Mouse (Mus musculus) neural tube, embryonic 12.5 days (tissue): ENCODE measurements around the gene Gng11. TPM values are rescaled to one million over a fixed set of nuclear protein-coding genes. Genes with fewer than 3 reads are reported as not detected.

ENCODE experiments used
- ATAC-seq: fragments of 200-750 bp; cut with Nextera tagmentation; 2 replicates; pipeline ENCODE4 v1.8.0; 2017; ENCODE audit warnings: low read depth, mild to moderate bottlenecking, moderate TSS enrichment, moderate library complexity; ENCODE audit not compliant: low FRiP score
- H3K27ac ChIP-seq: fragments of 300-500 bp; sonication (generic); 2 replicates; pipeline ENCODE4 v1.5.1; 2016
- H3K27me3 ChIP-seq: fragments of 300-500 bp; sonication (generic); replicated peaks from 2 replicates; pipeline ENCODE4 v1.6.1; 2016; ENCODE audit warnings: mild to moderate bottlenecking
- H3K36me3 ChIP-seq: fragments of 300-500 bp; sonication (generic); 2 replicates; pipeline ENCODE4 v1.6.1; 2016; ENCODE audit warnings: mild to moderate bottlenecking
- H3K4me1 ChIP-seq: fragments of 300-500 bp; sonication (generic); 2 replicates; pipeline ENCODE4 v1.6.1; 2016
- H3K4me2 ChIP-seq: fragments of 300-500 bp; sonication (generic); replicated peaks from 2 replicates; pipeline ENCODE4 v1.6.1; 2016; ENCODE audit warnings: mild to moderate bottlenecking
- H3K4me3 ChIP-seq: fragments of 300-500 bp; sonication (generic); 2 replicates; pipeline ENCODE4 v1.5.1; 2016
- H3K9ac ChIP-seq: fragments of 300-500 bp; sonication (generic); 2 replicates; pipeline ENCODE4 v1.6.1; 2016; ENCODE audit warnings: mild to moderate bottlenecking
- H3K9me3 ChIP-seq: fragments of 300-500 bp; sonication (generic); 2 replicates; pipeline ENCODE4 v1.6.1; 2016; ENCODE audit warnings: mild to moderate bottlenecking
- WGBS: fragments of 180-500 bp; shearing (Covaris S2); methylation state at CpG from one replicate; pipeline ENCODE4 v1.1.7; 2016; 5-methylcytosine and 5-hydroxymethylcytosine counted together
- polyA plus RNA-seq: library from polyadenylated mRNA; unstranded; fragments of >200 nt; fragmentation: Nextera tagmentation; extraction: Ambion mirVana; gene quantifications from 2 replicates; pipeline ENCODE4 v1.2.1, GENCODE M21; 2016

Gng11 gene
- polyA plus RNA-seq = 37.2 and 42.7 TPM in 2 replicates

GRCm38 (mm10) chr6:4003890-4004306 is at the start of gene Gng11:
TSS of gene Gng11 (plus strand) at chr6:4003904.
- no peaks in the 10 kb centered on the region for H3K36me3 ChIP-seq
- H3K4me1 ChIP-seq = peaks cover 6% of the 10 kb centered on the region; the same call in 1 of the 2 replicates
- 4% methylated on average over 19 of the region's 19 CpGs for WGBS
- H3K9ac ChIP-seq = peak within 1 kb of the TSS; percentile 51
- H3K4me3 ChIP-seq = peak within 1 kb of the TSS; percentile 36
- ATAC-seq = peak; percentile 79
- no peaks in the 10 kb centered on the region for H3K27me3 ChIP-seq
- no peak within 1 kb of the TSS for H3K27ac ChIP-seq
- H3K9me3 ChIP-seq = no peaks in the 10 kb centered on the region
- H3K4me2 ChIP-seq = peak within 1 kb of the TSS; percentile 64

- ATAC-seq = no peak
- H3K27me3 ChIP-seq = no peaks in the 10 kb centered on the region
Observed at GRCm38 (mm10) chr6:3954969-3955368, 48.7 kb upstream of the Gng11 start.

GRCm38 (mm10) chr6:3967676-3968626 is 35.8 kb upstream of the Gng11 start:
- Histone ChIP-seq H3K36me3 (no peaks in the 10 kb centered on the region), H3K9ac (no peak overlapping the region), H3K4me1 (no peaks in the 10 kb centered on the region), H3K4me3 (no peak overlapping the region; the same call in 1 of the 2 replicates), H3K4me2 (peak overlapping the region; percentile 44), H3K27me3 (no peaks in the 10 kb centered on the region), H3K9me3 (no peaks in the 10 kb centered on the region), H3K27ac (no peak overlapping the region)
- ATAC-seq = no peak
- WGBS = 30% methylated on average over 31 of the region's 31 CpGs

More at GRCm38 (mm10) chr6:3954969-3955368, 48.7 kb upstream of the Gng11 start:
- no peaks in the 10 kb centered on the region for H3K36me3 ChIP-seq
- H3K9me3 ChIP-seq = no peaks in the 10 kb centered on the region
- H3K4me1 ChIP-seq = no peaks in the 10 kb centered on the region
- WGBS = 44% methylated on average over 4 of the region's 4 CpGs
- no peak overlapping the region for H3K4me2 ChIP-seq
- H3K4me3 ChIP-seq = no peak overlapping the region
- no peak overlapping the region for H3K27ac ChIP-seq
- H3K9ac ChIP-seq = no peak overlapping the region

GRCm38 (mm10) chr6:3973679-3974078 is 30.0 kb upstream of the Gng11 start:
- Histone ChIP-seq H3K27me3 (no peaks in the 10 kb centered on the region), H3K36me3 (no peaks in the 10 kb centered on the region), H3K27ac (no peak overlapping the region), H3K4me2 (no peak overlapping the region), H3K4me3 (no peak overlapping the region), H3K9me3 (no peaks in the 10 kb centered on the region), H3K4me1 (no peaks in the 10 kb centered on the region), H3K9ac (no peak overlapping the region)
- no peak for ATAC-seq
- 80% methylated on average over 1 of the region's 1 CpGs for WGBS

- ATAC-seq = no peak
- Histone ChIP-seq H3K9ac (no peak overlapping the region), H3K4me3 (no peak overlapping the region), H3K4me2 (no peak overlapping the region), H3K4me1 (no peaks in the 10 kb centered on the region), H3K27ac (no peak overlapping the region), H3K36me3 (no peaks in the 10 kb centered on the region), H3K27me3 (no peaks in the 10 kb centered on the region), H3K9me3 (no peaks in the 10 kb centered on the region)
- 90% methylated on average over 5 of the region's 5 CpGs for WGBS
Observed at GRCm38 (mm10) chr6:3982661-3983284, 20.9 kb upstream of the Gng11 start.

- ATAC-seq = no peak
- 78% methylated on average over 3 of the region's 3 CpGs for WGBS
- H3K4me1 ChIP-seq = no peaks in the 10 kb centered on the region
- H3K27ac ChIP-seq = no peak within 1 kb of the TSS
- no peak within 1 kb of the TSS for H3K4me3 ChIP-seq
- no peaks in the 10 kb centered on the region for H3K36me3 ChIP-seq
- no peak within 1 kb of the TSS for H3K4me2 ChIP-seq
- no peaks in the 10 kb centered on the region for H3K9me3 ChIP-seq
- H3K9ac ChIP-seq = no peak within 1 kb of the TSS
- no peaks in the 10 kb centered on the region for H3K27me3 ChIP-seq
Observed at GRCm38 (mm10) chr6:3988750-3989149, 15.0 kb upstream of the Gng11 start, which contains the start of gene Tfpi2. TSS of gene Tfpi2 (minus strand) at chr6:3988919.

- Histone ChIP-seq H3K27ac (no peak within 1 kb of the TSS), H3K4me2 (no peak within 1 kb of the TSS), H3K4me3 (no peak within 1 kb of the TSS), H3K9ac (no peak within 1 kb of the TSS), H3K27me3 (no peaks in the 10 kb centered on the region), H3K36me3 (no peaks in the 10 kb centered on the region), H3K4me1 (no peaks in the 10 kb centered on the region), H3K9me3 (no peaks in the 10 kb centered on the region)
- 89% methylated on average over 6 of the region's 6 CpGs for WGBS
- ATAC-seq = no peak
Observed at GRCm38 (mm10) chr6:3993492-3993891, 10.2 kb upstream of the Gng11 start, which contains the start of gene Gngt1. TSS of gene Gngt1 (plus strand) at chr6:3993792.

- Histone ChIP-seq H3K9me3 (no peaks in the 10 kb centered on the region), H3K27ac (no peak overlapping the region), H3K4me2 (no peak overlapping the region), H3K4me1 (no peaks in the 10 kb centered on the region), H3K36me3 (no peaks in the 10 kb centered on the region), H3K4me3 (no peak overlapping the region), H3K27me3 (no peaks in the 10 kb centered on the region), H3K9ac (no peak overlapping the region)
- 78% methylated on average over 4 of the region's 4 CpGs for WGBS
- no peak for ATAC-seq
Observed at GRCm38 (mm10) chr6:3998089-3998488, 5.6 kb upstream of the Gng11 start.

- ATAC-seq = no peak
- no peaks in the 10 kb centered on the region for H3K36me3 ChIP-seq
- H3K4me1 ChIP-seq = peaks cover 6% of the 10 kb centered on the region; the same call in 1 of the 2 replicates
- 74% methylated on average over 6 of the region's 6 CpGs for WGBS
- no peak overlapping the region for H3K27ac ChIP-seq
- H3K27me3 ChIP-seq = no peaks in the 10 kb centered on the region
- H3K9ac ChIP-seq = no peak overlapping the region
- H3K4me3 ChIP-seq = no peak overlapping the region
- no peak overlapping the region for H3K4me2 ChIP-seq
- H3K9me3 ChIP-seq = no peaks in the 10 kb centered on the region
Observed at GRCm38 (mm10) chr6:3999296-3999695, 4.4 kb upstream of the Gng11 start.

GRCm38 (mm10) chr6:4000716-4001115 is 3.0 kb upstream of the Gng11 start:
- H3K27ac ChIP-seq = no peak overlapping the region
- ATAC-seq = no peak
- no peak overlapping the region for H3K4me2 ChIP-seq
- peaks cover 6% of the 10 kb centered on the region; the same call in 1 of the 2 replicates for H3K4me1 ChIP-seq
- H3K27me3 ChIP-seq = no peaks in the 10 kb centered on the region
- 92% methylated on average over 3 of the region's 3 CpGs for whole genome bisulfite sequencing
- H3K9ac ChIP-seq = no peak overlapping the region
- H3K36me3 ChIP-seq = no peaks in the 10 kb centered on the region
- no peaks in the 10 kb centered on the region for H3K9me3 ChIP-seq
- H3K4me3 ChIP-seq = no peak overlapping the region

GRCm38 (mm10) chr6:4003445-4003844 is 259 bp upstream of the Gng11 start:
- ATAC-seq = peak; percentile 2; the same call in 1 of the 2 replicates
- no peak overlapping the region for H3K4me3 ChIP-seq
- H3K36me3 ChIP-seq = no peaks in the 10 kb centered on the region
- H3K4me2 ChIP-seq = peak overlapping the region; percentile 64
- no peak overlapping the region for H3K9ac ChIP-seq
- H3K9me3 ChIP-seq = no peaks in the 10 kb centered on the region
- H3K27me3 ChIP-seq = no peaks in the 10 kb centered on the region
- peaks cover 6% of the 10 kb centered on the region; the same call in 1 of the 2 replicates for H3K4me1 ChIP-seq
- WGBS = 52% methylated on average over 4 of the region's 4 CpGs
- H3K27ac ChIP-seq = no peak overlapping the region

GRCm38 (mm10) chr6:4004808-4005207 is 1.1 kb downstream of the Gng11 start:
- WGBS = 87% methylated on average over 2 of the region's 2 CpGs
- ATAC-seq = no peak
- no peak overlapping the region for H3K4me2 ChIP-seq

More at GRCm38 (mm10) chr6:4004808-4005207, 1.1 kb downstream of the Gng11 start:
- Histone ChIP-seq H3K27me3 (no peaks in the 10 kb centered on the region), H3K27ac (no peak overlapping the region), H3K36me3 (no peaks in the 10 kb centered on the region), H3K4me1 (peaks cover 6% of the 10 kb centered on the region; the same call in 1 of the 2 replicates), H3K9ac (no peak overlapping the region), H3K9me3 (no peaks in the 10 kb centered on the region), H3K4me3 (no peak overlapping the region)
